Mouse (Mus musculus) thymus, postnatal 14 days (tissue): ENCODE results near the gene Jazf1.

Experiments
- DNase-seq: peaks from one replicate; pipeline ENCODE4 v3.0.0; 2021

Gene Jazf1

DNA sequence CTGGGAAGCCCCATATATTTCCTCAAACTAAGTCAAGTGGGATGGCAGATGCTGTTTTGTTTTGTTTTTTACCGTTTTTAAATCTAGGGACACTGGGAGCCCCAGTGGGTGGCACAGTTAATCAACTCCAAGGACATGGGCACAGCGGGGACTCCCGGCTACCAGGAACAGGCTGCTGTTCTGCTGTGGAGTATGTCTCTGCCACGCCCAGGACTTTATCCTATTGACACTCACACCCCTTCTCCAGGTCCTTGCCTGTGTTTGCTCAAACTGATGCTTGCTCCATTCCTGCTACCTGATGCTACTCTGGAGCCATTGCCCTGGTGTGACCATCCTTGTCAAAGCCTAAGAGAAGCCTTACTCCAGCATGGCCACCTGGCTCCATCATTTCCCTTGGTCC, 277.6 kb downstream of the Jazf1 start:
- DNase-seq: no peak

DNA sequence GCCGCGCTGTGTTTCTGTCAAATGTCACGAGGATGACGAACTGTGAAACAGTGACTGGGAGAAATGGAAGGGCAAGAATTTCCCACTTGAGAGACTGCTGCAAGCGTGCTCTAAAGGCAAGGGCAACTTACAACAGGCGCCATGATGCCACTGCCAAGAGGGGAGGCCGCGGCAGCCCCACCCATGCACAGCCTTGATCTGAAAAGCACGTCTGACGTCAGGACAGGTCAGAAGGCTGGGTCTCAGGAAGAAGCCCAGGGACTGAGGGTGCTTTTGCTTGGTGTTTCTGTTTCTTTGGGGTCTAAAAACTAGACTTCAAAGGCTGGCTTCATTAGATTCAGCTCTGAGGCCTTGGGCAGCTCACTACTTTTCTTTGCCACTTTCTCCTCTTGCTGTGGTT, 278.1 kb downstream of the Jazf1 start:
- no peak for DNase-seq

GRCm38 (mm10) chr6:52779546-52779945, 288.9 kb downstream of the Jazf1 start:
- no peak for DNase-seq

DNA sequence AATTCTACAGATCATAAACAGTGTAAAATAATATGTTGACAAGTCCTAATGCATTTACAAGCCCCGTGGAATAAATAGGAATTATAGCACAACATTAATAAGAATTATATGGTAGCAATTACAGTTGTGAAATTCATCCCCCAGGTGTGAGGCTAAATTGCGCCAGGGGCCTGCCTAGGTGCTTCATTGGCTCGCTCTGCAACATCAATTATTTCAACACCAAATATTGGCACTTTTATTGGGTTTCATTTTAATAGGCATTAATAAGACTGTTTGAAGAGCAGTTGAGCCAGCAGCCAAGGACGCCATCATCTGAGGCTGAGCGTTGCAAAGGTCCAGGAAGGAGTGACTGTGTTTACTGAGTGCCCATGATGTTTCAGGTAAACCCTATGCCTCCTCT, 289.9 kb downstream of the Jazf1 start:
- no peak for DNase-seq

DNA sequence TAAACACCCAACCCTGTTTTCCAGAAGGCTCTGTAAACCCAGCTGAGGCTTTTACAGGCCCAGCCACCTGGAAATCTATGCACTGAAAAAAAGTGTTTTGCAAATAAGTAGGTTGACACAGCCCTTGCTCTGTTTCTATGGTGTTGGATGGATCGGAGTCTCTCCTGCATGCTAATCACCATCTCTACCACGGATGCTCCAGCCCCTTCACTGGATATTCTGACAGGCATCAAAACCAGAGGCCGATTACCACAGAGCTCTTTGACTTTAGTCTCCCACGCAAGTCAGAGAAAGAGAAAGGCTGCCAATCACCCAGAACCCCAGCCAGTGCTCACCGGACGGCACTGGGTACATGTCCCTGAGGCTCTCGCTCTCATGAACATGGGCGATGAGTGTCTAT, 291.4 kb downstream of the Jazf1 start:
- peak; percentile 25 for DNase-seq

GRCm38 (mm10) chr6:52775956-52776355, 292.5 kb downstream of the Jazf1 start:
- DNase-seq: peak; percentile 64

GRCm38 (mm10) chr6:52775350-52775749, 293.1 kb downstream of the Jazf1 start:
- peak; percentile 26 for DNase-seq

GRCm38 (mm10) chr6:52773132-52773531, 295.3 kb downstream of the Jazf1 start:
- DNase-seq: no peak

DNA sequence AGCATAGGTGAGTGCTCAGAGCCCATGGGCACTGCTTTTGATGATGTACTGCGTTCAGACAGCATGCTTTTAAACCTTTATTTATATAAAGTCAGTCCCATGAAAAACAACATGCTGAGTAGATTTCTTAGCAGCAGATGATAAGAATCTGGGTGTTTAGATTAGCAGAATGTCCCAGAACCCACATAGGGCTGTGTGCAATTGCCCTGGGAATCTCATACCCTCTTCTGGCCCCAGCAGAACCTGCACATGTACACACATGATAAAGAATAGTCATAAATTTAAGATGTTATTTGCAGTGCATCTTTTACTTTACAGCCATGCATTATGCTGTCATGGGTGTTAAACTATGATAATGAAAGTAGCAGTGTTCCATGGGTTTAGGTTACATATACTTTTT, 297.6 kb downstream of the Jazf1 start:
- DNase-seq: no peak

- DNase-seq: no peak
Observed at GRCm38 (mm10) chr6:52765206-52765605, 303.2 kb downstream of the Jazf1 start.

- no peak for DNase-seq
Observed at GRCm38 (mm10) chr6:52752832-52753231, 315.6 kb downstream of the Jazf1 start.

GRCm38 (mm10) chr6:52734630-52735029, 333.8 kb downstream of the Jazf1 start:
- DNase-seq: no peak

GRCm38 (mm10) chr6:52730338-52730737, 338.1 kb downstream of the Jazf1 start:
- no peak for DNase-seq

GRCm38 (mm10) chr6:52724805-52725439, 343.5 kb downstream of the Jazf1 start:
- peak; percentile 76 for DNase-seq
